11 mouse cellular contexts compared by ENCODE assay signal in genomic region chr7:145098335-145098734, GRCm38 (mm10).
DNase-seq lines count a peak whose midpoint lies in the region; ATAC-seq and TF ChIP-seq lines count a peak whose summit lies in the region.
"Had no signal": no experiment of that assay in that cellular context is flagged by ENCODE, and none has a peak within 500 bp of the region (broad histone marks: within the 10 kb centered on the region; RNA-seq: fewer than 3 reads in every experiment).

No protein-coding gene starts in this region.

- no peak for TF ChIP-seq POLR2A in liver, adult 2 months (IDR thresholded peaks at IDR 0.05; ENCODE audit: extremely low read depth, insufficient read depth, low read length)
- no peak for TF ChIP-seq POLR2A in bone marrow macrophage, adult 2 months (IDR thresholded peaks at IDR 0.05; ENCODE audit: borderline replicate concordance, low read depth, low read length)

- H3K4me1 ChIP-seq in liver, adult 2 months (ENCODE audit: control insufficient read depth, insufficient read depth, low read length): 0 out of 2 replicates have a peak, but pooled peaks cover 1% of the 10 kb centered on the region
- no peaks in the 10 kb centered on the region; the same call in 1 of the 2 replicates for H3K4me1 ChIP-seq in liver, embryonic 12.5 days
- peaks cover 15% of the 10 kb centered on the region for H3K4me1 ChIP-seq in bone marrow macrophage, adult 2 months (ENCODE audit: control insufficient read depth, insufficient read depth, low read length)
- peaks cover 13% of the 10 kb centered on the region for H3K4me1 ChIP-seq in limb, embryonic 10.5 days

- H3K9ac ChIP-seq in liver, adult 2 months (ENCODE audit: low read depth, low read length): no peak overlapping the region
- H3K9ac ChIP-seq in liver, embryonic 12.5 days: no peak overlapping the region

- H3K79me2 ChIP-seq in liver, adult 2 months (ENCODE audit: control insufficient read depth, insufficient read depth, low read length): no peaks in the 10 kb centered on the region

- peak; percentile 35 for DNase-seq in CD4-positive, CD25-positive, alpha-beta regulatory T cell, adult 2 months (ENCODE audit: low read depth, low spot score)
- DNase-seq in liver, adult 2 months (ENCODE audit: extremely low read depth, low read depth, low spot score): peak; percentile 45
- no peak for DNase-seq in limb, embryonic 10.5 days (ENCODE audit: low spot score)
- DNase-seq in cerebellum, adult 18-20 months: no peak

- WGBS in liver, adult 2 months: 74% methylated on average over 6 of the region's 6 CpGs
- WGBS in liver, embryonic 12.5 days (ENCODE audit: insufficient replicate concordance): 65% methylated on average over 6 of the region's 6 CpGs
- WGBS in limb, embryonic 10.5 days: 92% methylated on average over 6 of the region's 6 CpGs

- no peaks in the 10 kb centered on the region for H3K36me3 ChIP-seq in liver, adult 2 months (ENCODE audit: control insufficient read depth, insufficient read depth, low read length)
- no peaks in the 10 kb centered on the region for H3K36me3 ChIP-seq in liver, embryonic 12.5 days
- H3K36me3 ChIP-seq in limb, embryonic 10.5 days: no peaks in the 10 kb centered on the region

- H3K4me3 ChIP-seq in liver, adult 2 months (ENCODE audit: insufficient read depth, low read depth, low read length): no peak overlapping the region
- H3K4me3 ChIP-seq in liver, embryonic 12.5 days: no peak overlapping the region
- no peak overlapping the region for H3K4me3 ChIP-seq in bone marrow macrophage, adult 2 months (ENCODE audit: insufficient read depth, low read length)
- H3K4me3 ChIP-seq in limb, embryonic 10.5 days: no peak overlapping the region

- ATAC-seq in CD4-positive, CD25-positive, alpha-beta regulatory T cell, adult 4 months: no peak
- ATAC-seq in liver, embryonic 12.5 days: no peak
- ATAC-seq in megakaryocyte progenitor cell, adult 5-6 weeks (replicated peaks; ENCODE audit: poor library complexity): peak; percentile 70
- ATAC-seq: forebrain, embryonic 14.5 days had no signal

- no peaks in the 10 kb centered on the region for H3K27me3 ChIP-seq in liver, adult 2 months (ENCODE audit: control insufficient read depth, insufficient read depth, low read length)
- no peaks in the 10 kb centered on the region; the same call in 1 of the 2 replicates for H3K27me3 ChIP-seq in liver, embryonic 12.5 days (replicated peaks)
- no peaks in the 10 kb centered on the region; the same call in 1 of the 2 replicates for H3K27me3 ChIP-seq in limb, embryonic 10.5 days (ENCODE audit: low read depth, poor library complexity, severe bottlenecking)

- no peak overlapping the region for H3K4me2 ChIP-seq in liver, embryonic 12.5 days
- H3K4me2 ChIP-seq: heart, embryonic 11.5 days had no signal

- H3K9me3 ChIP-seq in liver, embryonic 12.5 days (replicated peaks): no peaks in the 10 kb centered on the region
- H3K9me3 ChIP-seq in limb, embryonic 10.5 days (replicated peaks): no peaks in the 10 kb centered on the region

- TF ChIP-seq CTCF in liver, adult 2 months (IDR thresholded peaks at IDR 0.05; ENCODE audit: low read depth, low read length): peak; percentile 76
- TF ChIP-seq CTCF in bone marrow macrophage, adult 2 months (IDR thresholded peaks at IDR 0.05; ENCODE audit: low read depth, low read length): peak; percentile 89

- no peak overlapping the region for H3K27ac ChIP-seq in liver, adult 2 months (replicated peaks; ENCODE audit: insufficient read depth, low read depth, low read length)
- H3K27ac ChIP-seq in liver, embryonic 12.5 days: no peak overlapping the region
- H3K27ac ChIP-seq in bone marrow macrophage, adult 2 months (ENCODE audit: insufficient read depth, low read depth, low read length): no peak overlapping the region
- H3K27ac ChIP-seq in limb, embryonic 10.5 days: no peak overlapping the region
- H3K27ac ChIP-seq: macrophage had no signal

Comparison
In these comparisons a context has a peak if more than half of its experiments do, and no peak if none do; other contexts are left out.
1. DNase-seq: peak in CD4-positive, CD25-positive, alpha-beta regulatory T cell, adult 2 months (single experiment) and liver, adult 2 months (single experiment); none in limb, embryonic 10.5 days (single experiment) and cerebellum, adult 18-20 months (0 of 2).